Mouse (Mus musculus) cerebellum, postnatal 4 days (tissue): ENCODE measurements around the gene Cd274.

Experiments
- DNase-seq, 2 experiments: peaks; one replicate each; pipeline ENCODE4 v3.0.0; 2022; ENCODE audit warnings: low spot score in 2 of 2, mixed read lengths in 1 of 2

The Cd274 gene

DNA sequence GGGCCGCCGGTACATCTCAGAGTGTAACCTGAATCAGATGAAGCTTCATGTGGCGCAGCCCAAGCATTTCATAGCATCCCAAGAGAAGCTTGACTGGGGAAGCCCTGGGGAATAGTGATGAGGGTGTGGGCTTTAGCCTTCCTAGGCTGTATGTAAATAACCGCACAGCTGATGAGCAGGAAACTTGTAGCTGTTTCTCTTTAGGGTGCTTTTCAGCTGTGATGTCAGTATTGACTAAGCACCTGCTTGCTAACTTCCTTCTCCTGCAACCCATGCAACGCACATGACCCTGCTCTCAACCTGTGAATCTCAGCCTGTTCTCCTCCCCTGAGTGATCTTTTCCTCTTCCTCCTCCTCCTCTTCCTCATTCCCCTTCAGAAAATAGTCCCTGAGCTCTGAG is 3.2 kb upstream of the Cd274 start:
- no peak for DNase-seq

DNA sequence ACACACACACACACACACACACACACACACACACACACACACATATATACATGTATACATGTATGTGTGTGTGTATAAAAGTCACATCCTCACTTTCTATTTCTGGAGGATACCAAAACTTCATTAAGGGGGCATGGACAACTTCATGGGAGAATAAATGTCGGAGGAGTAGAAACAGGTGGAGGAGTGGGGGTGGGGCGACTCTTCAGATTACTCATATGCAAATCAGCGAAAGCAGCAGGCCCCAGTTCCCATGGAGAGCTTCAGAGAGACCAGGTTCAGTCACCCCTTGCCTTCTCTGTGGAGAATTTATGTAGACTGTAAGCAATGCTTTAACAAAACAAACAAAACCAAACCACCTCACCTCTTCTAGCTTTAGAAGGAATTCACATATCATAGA is 2.1 kb upstream of the Cd274 start:
- DNase-seq, result no peak

DNA sequence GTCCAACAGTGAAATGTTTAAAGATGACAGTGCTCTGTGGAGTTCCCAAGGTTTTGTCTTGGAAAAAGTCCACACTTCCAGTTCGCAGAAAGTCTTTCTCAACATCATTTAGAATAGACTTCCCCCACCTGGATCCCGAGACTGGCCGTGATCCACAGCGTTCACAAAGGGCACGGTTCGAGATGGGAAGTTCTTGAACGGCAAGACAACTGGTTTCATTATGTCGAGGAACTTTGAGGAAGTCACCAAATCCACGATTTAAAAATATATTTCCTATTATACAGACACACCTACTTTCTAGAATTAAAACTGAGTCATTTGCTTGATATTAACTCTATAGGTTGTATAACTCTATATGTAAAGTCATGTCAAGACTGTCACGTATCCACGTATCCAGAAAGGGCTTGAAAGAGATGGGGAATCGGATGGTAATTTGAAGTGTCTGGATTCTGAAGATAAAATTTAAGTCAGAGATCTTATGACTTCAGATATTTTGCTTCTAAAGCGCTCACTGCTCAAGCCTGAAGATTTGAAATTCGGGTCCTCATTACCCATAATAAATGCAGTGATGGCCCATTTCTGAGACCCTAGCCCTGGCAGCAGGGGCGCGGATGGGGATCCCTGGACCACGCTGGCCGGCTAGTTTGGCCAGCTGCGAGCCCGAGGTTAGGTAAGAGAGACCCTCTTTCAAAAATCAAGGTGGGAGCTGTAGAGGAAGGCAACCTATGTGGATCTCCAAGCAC is 858 bp upstream of the Cd274 start:
- no peak for DNase-seq

DNA sequence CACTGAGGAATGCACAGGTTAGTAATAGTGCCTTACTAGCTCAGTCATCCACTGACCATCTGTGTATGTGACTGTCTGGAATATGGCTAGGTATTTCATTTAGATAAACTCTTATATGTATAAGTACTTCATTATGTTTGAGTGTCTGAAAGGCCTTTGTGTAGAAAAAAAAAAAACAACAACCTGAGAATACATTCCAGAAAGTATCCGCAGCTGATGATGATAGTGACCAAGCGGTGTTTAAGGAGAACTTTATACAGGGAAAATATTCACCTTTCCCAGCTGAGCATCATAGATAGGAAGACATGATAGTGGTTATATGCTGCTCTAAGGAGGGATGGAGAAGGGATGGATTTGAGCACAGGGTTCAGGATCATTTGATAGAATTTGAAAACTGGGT is 786 bp downstream of the Cd274 start:
- no peak for DNase-seq

DNA sequence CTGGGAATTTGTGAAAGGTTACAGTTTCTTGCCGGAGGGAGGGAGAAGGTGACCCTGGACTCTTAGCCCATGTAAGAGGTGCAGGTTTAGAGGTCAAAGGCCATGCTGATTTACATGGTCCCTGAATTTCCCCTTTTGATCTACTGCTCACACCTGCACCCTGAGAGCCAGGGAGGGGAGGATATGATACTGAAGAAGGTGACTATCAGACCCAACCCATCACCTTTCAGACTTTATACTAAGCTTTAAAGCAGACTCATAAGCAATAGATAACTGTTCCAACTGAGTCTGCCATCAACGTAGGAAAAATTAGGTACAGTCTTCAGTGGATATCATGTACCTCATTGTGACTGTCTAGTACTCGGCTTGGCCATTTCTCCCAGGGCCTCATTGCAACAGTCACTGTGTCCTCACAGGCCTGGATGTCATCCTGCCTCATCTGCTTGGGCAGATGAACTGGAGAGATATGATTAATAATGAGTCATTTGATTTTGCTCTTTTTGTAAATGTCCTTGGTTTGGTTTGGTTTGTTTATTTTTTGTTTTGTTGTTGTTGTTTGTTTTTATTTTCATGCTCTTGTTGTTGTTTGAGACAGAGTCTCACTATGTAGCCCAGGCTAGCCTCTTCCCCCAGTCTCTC is 1.5 kb downstream of the Cd274 start:
- no peak for DNase-seq

DNA sequence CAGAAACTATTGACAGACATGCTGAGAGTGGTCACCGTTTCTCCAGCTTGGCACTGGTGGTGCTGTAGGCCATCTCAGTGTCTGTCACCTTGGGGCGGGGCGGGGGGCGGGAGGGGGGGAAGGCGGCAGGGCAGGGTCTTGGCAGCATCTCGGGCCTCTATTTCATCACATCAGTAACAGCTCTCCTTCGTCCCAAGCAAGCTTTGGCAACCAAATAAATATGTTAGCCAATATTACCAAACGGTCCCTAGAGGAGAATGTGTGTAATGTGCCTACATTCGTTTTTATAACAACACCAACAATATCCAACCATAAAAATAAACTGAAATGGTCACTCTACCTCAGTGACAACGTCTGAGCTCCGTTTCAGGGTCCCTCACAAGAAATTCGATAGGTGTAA is 2.9 kb downstream of the Cd274 start:
- no peak for DNase-seq

DNA sequence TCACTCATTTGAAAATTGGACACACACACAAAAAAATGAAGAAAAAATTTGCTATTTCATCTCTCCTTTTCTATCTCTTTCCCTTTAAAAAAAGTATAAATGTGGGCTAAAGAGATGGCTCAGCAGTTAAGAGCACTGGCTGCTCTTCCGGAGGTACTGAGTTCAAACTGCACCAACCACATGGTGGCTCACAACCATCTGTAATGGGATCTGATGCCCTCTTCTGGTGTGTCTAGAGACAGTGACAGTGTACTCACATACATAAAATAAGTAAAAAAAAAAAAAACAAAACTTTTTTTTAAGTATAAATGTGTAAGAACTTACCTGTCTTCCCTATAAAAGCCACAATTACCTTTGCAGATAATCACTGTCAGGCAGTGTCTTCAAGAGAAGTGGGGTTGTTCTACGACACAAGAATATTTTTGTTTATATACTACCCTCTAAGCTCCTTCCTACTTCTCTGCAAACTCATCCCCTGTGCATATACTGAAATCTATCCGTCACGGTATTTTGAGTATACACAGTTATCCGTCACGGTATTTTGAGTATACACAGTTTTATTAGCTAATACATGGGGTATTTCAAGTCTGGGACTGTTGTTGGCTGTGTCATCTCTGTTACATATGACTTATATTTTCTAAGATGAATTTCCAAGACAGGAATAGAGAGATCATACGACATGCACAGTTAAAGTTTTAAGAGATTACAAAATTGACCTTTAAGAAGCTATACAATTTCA is 3.5 kb downstream of the Cd274 start:
- DNase-seq, result no peak

DNA sequence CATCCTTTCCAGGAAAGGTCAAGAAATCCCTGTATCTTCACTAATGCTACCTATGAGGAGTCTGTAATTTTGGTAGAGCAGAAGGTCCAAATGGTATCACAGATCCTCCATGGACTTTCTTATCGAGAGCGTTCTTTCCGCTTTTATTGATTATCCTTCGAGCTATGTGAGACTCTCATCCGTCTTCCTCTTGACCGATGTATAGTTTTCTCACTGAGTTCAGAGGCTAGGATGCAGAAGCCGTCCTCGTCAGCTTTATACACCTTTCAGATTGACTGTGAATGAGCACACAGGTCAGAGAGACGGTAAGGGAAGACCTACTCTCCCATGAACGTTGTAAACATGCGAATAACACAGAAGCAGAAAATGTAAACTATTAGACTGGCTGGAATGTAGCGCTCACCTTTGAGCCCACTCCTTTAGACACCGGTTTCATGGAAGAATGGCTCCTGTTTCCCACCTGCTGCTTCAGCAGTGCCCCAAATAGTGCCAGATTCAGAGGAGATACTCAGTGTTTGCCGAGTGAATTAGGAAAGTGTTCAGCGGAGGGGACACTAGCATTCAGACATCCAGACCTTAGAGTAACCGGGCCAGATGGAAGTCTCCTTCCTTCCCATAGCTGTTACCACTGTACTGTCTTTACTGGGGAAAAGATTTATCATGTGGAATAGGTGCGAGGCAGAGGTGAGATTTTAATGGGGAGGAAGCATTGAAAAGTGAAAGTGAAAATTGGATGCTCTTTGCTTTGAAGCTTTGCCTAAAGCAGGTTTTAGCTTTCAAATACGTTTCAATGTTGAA is 4.2 kb downstream of the Cd274 start:
- DNase-seq, result no peak

DNA sequence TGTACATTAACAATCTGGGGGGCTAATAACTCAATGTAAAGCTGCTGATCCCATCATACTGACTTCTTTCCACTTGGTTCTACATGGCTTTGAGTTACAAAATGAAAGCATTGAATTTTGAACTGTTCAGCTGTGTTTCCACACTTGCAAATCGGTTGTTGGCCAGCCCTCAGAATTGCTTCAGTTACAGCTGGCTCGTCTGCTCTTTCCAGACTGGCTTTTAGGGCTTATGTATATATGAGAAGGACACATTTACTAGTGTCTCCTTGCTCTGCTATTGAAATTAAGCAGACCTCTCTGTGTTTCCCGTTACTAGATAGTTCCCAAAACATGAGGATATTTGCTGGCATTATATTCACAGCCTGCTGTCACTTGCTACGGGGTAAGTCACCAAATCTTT is 4.9 kb downstream of the Cd274 start:
- DNase-seq, result no peak

DNA sequence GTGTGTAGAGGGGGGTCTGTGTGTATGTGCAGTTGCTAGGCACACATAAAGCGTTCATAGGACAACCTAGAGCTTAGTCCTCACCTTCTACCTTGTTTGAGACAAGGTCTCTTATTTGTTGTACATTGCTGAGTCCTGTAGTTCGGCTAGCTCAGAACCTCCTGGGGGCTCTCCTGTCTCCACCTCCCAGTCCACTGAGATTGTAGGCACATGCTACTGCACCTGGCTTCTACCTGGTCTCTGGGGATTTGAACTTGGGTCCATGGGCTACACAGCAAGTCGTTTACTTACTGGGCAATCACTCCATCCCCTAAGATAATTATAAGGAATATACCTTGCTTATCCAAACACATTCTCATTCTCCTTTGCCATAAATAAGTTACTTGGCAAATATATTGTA is 5.4 kb downstream of the Cd274 start:
- no peak for DNase-seq

DNA sequence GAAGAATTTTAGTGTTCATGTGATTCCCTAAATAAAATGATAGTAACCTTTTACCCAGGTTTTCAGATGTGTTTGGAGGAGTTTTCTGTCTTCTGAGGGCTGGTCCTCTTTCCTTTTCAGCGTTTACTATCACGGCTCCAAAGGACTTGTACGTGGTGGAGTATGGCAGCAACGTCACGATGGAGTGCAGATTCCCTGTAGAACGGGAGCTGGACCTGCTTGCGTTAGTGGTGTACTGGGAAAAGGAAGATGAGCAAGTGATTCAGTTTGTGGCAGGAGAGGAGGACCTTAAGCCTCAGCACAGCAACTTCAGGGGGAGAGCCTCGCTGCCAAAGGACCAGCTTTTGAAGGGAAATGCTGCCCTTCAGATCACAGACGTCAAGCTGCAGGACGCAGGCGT is 6.2 kb downstream of the Cd274 start:
- DNase-seq, result no peak

DNA sequence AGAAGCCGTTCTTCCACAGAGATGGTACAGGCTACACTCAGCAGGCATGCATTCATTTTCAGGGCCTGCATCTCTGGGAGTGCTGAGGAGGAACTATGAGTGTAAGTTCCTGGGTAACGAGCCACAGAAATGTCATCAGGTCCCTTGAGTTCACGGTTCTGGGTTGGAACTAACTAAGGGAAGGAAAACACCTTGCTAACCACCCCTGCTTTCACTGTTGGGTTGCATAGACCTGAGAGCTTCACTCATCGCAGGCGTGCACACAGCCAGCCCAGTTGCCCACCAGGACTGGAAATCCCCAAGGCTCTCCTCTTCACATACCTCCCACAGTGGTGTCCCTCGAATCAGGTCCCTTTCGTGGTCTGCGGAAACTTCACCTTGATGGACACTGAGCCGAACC is 7.7 kb downstream of the Cd274 start:
- no peak for DNase-seq

DNA sequence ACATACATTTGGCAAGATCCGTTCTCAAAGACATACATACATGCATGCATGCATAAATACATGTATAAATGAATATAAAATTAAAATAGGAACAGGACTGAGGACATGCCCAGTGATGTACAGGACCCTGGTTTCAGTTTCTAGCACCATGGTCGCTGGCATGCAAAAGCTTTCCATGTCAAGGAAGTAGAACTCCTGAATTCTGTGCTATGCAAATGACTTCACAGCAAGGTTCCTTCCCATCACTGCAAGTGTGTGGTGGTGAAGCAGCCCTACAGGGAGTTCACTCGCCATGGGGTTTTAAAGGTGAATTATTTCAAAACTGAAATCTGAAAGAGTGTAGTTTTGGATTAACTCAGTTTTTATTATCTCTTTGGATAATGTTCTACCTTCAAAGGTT is 9.1 kb downstream of the Cd274 start:
- no peak for DNase-seq

DNA sequence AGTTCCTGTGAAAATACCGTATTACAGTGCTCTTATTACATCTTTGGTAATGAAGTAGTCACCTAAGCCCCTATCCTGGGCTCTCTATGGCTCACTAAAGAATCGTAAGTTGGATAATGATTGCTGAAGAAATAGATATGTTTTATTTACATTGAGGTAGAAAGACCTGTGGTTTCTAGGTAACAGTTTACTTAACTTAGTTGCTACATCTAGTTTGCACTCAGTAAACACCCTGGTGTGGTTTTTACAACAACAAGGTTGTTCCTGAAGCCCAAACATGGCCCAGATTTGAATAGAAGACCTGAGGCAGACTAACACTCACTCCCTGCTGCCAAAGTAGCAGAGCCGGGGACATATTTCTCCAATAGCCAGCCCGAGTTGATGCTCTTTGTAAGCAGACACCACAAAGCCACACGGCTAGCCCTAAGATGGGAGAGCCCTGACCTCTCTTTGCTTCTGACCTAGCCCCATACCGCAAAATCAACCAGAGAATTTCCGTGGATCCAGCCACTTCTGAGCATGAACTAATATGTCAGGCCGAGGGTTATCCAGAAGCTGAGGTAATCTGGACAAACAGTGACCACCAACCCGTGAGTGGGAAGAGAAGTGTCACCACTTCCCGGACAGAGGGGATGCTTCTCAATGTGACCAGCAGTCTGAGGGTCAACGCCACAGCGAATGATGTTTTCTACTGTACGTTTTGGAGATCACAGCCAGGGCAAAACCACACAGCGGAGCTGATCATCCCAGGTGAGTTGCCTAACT is 12.8 kb downstream of the Cd274 start:
- no peak for DNase-seq

DNA sequence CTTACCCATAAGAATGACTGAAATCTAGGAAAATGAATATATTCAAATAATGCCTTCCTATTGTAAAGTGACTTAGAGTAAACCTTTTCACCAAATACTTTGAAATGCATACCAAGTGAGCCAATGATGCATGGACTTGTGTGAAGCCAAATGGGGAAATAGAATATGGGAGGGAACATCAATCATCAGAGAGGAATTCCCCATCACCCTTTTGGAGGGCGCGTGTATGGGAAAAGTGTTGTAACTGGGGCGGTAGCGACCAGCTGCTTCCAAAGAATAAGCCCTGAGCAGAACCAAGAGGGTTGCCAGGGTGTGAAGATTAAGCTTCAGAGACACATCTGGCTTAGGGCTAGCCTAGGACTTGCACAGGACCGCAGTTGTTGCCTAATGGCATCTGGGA is 16.1 kb downstream of the Cd274 start:
- no peak for DNase-seq

DNA sequence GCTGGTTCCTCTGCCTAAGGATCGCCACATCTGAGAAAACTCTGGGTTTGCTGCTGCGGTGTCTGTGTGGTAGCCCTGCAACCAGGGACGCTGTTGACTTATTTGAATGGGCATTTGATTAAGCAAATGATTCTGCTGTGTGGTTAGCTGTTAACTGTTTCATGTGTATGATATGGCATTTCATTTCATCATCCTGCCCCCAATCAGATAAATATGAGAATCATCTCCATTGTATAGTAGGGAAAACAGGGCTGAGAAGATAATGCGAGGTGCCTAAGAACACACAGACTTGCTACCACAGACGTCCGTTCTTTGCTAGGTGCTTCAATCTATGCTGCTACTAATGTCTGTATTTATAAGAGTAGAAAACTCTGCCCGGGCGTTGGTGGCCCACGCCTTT is 17.2 kb downstream of the Cd274 start:
- DNase-seq, result no peak

DNA sequence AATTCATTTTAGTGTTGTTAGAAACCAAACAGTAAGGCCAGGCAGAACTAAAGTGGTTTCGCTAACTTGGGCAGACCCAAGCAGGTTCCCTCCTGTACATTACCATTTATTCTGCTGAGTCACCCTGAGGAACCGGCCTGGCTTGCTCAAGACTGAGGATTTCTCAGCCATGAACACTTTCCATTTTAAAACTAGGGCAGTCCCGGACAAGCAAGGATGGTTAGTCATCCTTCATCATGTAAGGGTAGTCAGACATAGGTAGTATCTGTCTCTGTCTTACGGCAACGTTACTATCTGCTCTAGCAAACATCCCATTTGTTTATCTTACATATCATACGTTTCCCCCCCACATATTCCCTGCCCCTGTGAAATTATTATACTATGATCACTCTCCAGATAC is 17.7 kb downstream of the Cd274 start:
- DNase-seq, result no peak

DNA sequence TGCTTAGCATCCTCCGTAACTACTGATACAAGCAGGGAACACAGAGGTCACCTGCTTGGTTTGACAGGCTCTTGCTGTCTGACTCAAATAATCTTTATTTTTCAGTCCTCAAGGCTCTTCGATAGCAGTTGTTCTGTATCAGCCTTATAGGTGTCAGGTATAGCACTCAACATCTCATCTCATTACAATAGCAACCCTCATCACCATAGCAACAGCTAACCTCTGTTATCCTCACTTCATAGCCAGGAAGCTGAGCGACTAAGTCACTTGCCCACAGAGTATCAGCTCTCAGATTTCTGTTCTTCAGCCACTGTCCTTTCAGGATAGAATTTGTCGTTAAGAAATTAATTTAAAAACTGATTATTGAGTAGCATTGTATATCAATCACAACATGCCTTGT is 18.6 kb downstream of the Cd274 start:
- DNase-seq, result no peak

DNA sequence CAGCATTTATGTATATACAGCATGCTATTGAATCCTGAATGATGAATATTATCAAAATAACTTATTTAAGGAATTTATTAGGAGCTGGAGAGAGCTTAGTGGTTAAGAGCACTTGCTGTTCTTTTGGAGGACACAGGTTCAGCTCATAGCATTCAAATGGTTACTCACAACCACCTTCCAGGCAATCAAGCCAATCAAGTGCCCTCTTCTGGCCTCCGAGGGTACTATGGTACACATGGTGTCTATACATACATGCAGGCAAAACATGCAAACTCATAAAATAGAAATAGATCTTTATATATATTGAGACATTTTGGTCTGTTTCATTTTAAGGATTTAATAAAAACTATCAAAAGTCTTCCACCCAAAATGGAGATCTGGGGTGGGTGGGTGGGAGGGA is 21.6 kb downstream of the Cd274 start:
- DNase-seq, result no peak

DNA sequence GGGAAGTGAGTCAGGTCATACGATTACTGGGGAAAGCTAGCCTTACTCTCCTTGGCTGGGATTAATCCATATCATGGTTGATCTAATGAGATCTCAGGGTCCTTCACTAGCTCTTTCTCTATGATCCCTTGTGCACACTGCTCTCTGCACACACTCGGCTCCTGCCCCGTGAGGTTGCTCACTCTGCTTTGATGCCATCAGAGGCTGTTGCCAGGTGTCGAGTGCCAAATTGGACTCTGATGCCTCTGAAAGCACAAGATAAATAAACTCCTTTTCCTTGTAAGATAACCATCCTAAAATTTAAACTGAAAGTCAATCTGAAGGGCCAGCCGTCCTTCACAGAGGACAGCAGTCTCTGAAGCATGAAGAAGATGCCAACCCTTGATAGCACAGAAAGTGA is 23.2 kb downstream of the Cd274 start:
- no peak for DNase-seq

DNA sequence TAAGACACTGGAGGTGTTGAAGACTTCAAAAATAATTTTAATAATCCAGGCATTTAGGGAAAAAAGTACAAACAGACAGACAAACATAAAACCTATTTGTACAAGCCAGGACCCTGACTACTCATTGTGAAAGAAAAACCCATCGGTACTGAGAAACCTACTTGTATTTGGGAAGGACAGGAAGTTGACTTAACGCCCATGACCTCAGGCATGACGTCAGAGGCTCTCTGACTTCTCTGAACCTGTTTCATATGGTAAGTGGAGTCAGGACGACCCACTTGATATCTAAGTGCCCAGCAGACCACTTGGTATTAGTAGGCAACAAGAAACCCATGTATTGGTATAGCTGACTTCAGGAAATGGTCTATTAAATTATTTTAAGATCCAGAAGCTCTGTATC is 24.0 kb downstream of the Cd274 start:
- no peak for DNase-seq

DNA sequence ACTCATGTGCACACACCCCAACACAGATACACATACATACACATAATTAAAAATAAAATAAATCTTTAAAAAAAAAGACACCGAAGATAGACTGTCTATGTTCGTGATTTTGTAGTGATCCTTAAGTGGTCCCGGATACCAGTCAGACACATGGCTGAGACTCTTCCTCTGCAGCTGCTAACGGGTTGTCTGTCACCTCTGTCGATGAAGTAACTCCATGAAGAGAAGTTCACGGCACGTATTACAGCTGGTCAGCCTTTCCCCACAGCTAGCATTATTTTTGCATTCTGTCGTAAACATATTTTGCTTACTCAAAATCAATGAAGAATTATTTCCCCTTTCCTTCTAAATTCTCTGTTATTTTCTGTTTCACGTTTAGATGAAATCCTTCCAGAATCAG is 26.1 kb downstream of the Cd274 start:
- no peak for DNase-seq
